ENCODE assay signal across 11 mouse cellular contexts in genomic region chr4:134606054-134606453, GRCm38 (mm10). TPM values are rescaled to one million over a fixed set of nuclear protein-coding genes. Genes with fewer than 3 reads are reported as not detected.
DNase-seq lines count a peak whose midpoint lies in the region; ATAC-seq and TF ChIP-seq lines count a peak whose summit lies in the region.
"Had no signal": no experiment of that assay in that cellular context is flagged by ENCODE, and none has a peak within 500 bp of the region (broad histone marks: within the 10 kb centered on the region; RNA-seq: fewer than 3 reads in every experiment).

No protein-coding gene starts in this region.

- H3K27ac ChIP-seq in kidney, embryonic 14.5 days (ENCODE audit: low read depth, low read length): no peak overlapping the region
- peak overlapping the region; percentile 48; the same call in 1 of the 2 replicates for H3K27ac ChIP-seq in hindbrain, postnatal 0 days
- H3K27ac ChIP-seq: macrophage had no signal

- no peaks in the 10 kb centered on the region for H3K9me3 ChIP-seq in kidney, embryonic 14.5 days (ENCODE audit: control insufficient read depth, low read length)
- H3K9me3 ChIP-seq in hindbrain, postnatal 0 days (ENCODE audit: low read length): no peaks in the 10 kb centered on the region

- peaks cover 22% of the 10 kb centered on the region for H3K4me1 ChIP-seq in kidney, embryonic 14.5 days (ENCODE audit: control insufficient read depth, insufficient read depth, low read length)
- H3K4me1 ChIP-seq in hindbrain, postnatal 0 days (ENCODE audit: insufficient read depth, low read length): peaks cover 10% of the 10 kb centered on the region; the same call in 1 of the 2 replicates

- WGBS in kidney, embryonic 14.5 days: 62% methylated on average over 5 of the region's 5 CpGs
- WGBS in hindbrain, postnatal 0 days: 26% methylated on average over 5 of the region's 5 CpGs

- TF ChIP-seq CTCF in hindbrain, postnatal 0 days (IDR thresholded peaks at IDR 0.05; ENCODE audit: low read depth): no peak

- intact Hi-C loops in gastrocnemius, postnatal 36 days (cut with DNase I): no loop called here

- H3K36me3 ChIP-seq in kidney, embryonic 14.5 days (ENCODE audit: control insufficient read depth, insufficient read depth, low read length): no peaks in the 10 kb centered on the region
- H3K36me3 ChIP-seq in hindbrain, postnatal 0 days (ENCODE audit: insufficient read depth, low read length): no peaks in the 10 kb centered on the region

- H3K4me3 ChIP-seq in kidney, embryonic 14.5 days (ENCODE audit: low read length): no peak overlapping the region
- no peak overlapping the region for H3K4me3 ChIP-seq in hindbrain, postnatal 0 days (ENCODE audit: low read length)

- no peak overlapping the region for H3K9ac ChIP-seq in kidney, embryonic 14.5 days (ENCODE audit: low read depth, low read length)
- H3K9ac ChIP-seq in hindbrain, postnatal 0 days (replicated peaks; ENCODE audit: low read length): 0 out of 2 replicates have a peak overlapping the region, but pooled peaks have one; percentile 33

- ATAC-seq in kidney, embryonic 14.5 days (ENCODE audit: low FRiP score, low TSS enrichment): no peak
- no peak for ATAC-seq in hindbrain, postnatal 0 days
- ATAC-seq in erythroblast, adult 5-6 weeks (replicated peaks; ENCODE audit: low FRiP score, poor library complexity, severe bottlenecking): no peak

- DNase-seq in kidney, postnatal 4 days: peak; percentile 43 to 44
- DNase-seq in brain, embryonic 18.5 days (ENCODE audit: low read depth, low spot score): peak; percentile 47
- peak; percentile 51 to 56 for DNase-seq in gastrocnemius, postnatal 36 days
- peak; percentile 51 for DNase-seq in hindbrain, postnatal 0 days (ENCODE audit: low spot score)
- DNase-seq in retina, embryonic 14.5 days (ENCODE audit: low spot score): no peak
- no peak for DNase-seq in urinary bladder, adult 2 months (ENCODE audit: low spot score)
- DNase-seq: layer of hippocampus, postnatal 36 days; spleen, adult 18-20 months had no signal

- no peak overlapping the region for H3K4me2 ChIP-seq in kidney, embryonic 14.5 days (replicated peaks; ENCODE audit: low read depth, low read length)
- no peak overlapping the region for H3K4me2 ChIP-seq in hindbrain, postnatal 0 days (ENCODE audit: low read depth, low read length)

- no peaks in the 10 kb centered on the region for H3K27me3 ChIP-seq in kidney, embryonic 14.5 days (ENCODE audit: control insufficient read depth, insufficient read depth, low read length)
- H3K27me3 ChIP-seq in hindbrain, postnatal 0 days (ENCODE audit: insufficient read depth, low read length): no peaks in the 10 kb centered on the region

RNA-seq across cellular contexts. Expression of gene Selenon, which starts 54.1 kb away (rescaled TPM):
- 15.6 and 19.5 TPM in 2 replicates for polyA plus RNA-seq in kidney, embryonic 14.5 days (2014; fragmentation: Nextera tagmentation; extraction: Ambion mirVana)
- total RNA-seq in gastrocnemius, postnatal 36 days (2021): 1 to 10 TPM; 4.9 to 6.1 TPM
- 30.4 and 32.7 TPM in 2 replicates for total RNA-seq in hindbrain, postnatal 0 days (2014; rRNA removed)
- polyA plus RNA-seq in hindbrain, postnatal 0 days (2015; fragmentation: Nextera tagmentation; extraction: Ambion mirVana): 10.0 and 11.3 TPM in 2 replicates
- polyA plus RNA-seq in urinary bladder, adult 2 months (2012; rRNA removed): 25.8 and 33.1 TPM in 2 replicates
- 6.3 and 7.9 TPM in 2 replicates for total RNA-seq in erythroblast, adult 5-6 weeks (2015; ENCODE audit: low replicate concordance)
- total RNA-seq in erythroblast, adult 5-6 weeks (2017; ENCODE audit: low replicate concordance): 1.4 and 2.9 TPM in 2 replicates

Comparison
In these comparisons a context has a peak if more than half of its experiments do, and no peak if none do; other contexts are left out.
1. DNase-seq: peak in kidney, postnatal 4 days (2 of 2), brain, embryonic 18.5 days (single experiment), gastrocnemius, postnatal 36 days (2 of 2) and hindbrain, postnatal 0 days (single experiment); none in retina, embryonic 14.5 days (single experiment) and urinary bladder, adult 2 months (single experiment).